Mouse (Mus musculus) ovary, postnatal 10 days (tissue): ENCODE data around the gene Rora.

ENCODE experiments used
- DNase-seq: peaks from one replicate; pipeline ENCODE4 v3.0.0; 2022; ENCODE audit warnings: low spot score

The Rora gene

DNA sequence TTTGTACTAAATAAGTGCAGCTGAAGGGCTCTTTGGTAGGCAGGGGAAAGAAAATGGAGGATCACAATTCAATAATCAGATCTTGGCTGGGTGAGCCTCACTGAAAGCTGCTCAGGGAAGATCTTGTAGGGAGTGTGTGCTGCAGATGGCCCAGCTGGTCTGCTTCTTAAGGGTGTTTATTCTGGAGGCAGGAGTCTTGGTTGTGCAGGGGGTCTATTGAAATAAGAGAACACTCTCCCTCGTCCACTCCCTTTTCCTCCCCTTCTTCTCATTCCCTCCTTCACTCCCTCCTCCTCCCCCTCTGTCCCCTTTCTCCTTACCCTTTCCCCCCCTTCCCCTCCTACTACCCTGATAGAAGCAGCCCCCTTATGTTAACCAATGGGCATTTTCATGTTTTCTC lies 167.8 kb downstream of the Rora start:
- no peak for DNase-seq

DNA sequence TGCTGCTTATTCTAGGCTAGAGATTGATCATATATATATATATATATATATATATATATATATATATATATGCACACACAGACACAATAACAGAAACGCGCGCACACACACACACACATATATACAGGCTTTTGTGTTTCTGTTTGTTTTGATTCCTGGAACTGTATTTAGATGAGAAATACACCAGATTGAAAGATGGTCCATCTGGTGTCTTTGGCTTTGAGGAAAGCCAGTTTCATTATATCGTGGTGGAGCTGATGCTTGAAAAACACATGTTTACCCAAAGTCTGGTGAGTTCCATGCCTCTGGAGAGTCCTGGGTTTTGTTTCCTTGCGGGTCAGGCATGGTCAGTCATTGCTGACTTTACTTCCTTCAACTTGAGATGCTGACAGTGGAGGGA lies 169.7 kb downstream of the Rora start:
- DNase-seq, result no peak

DNA sequence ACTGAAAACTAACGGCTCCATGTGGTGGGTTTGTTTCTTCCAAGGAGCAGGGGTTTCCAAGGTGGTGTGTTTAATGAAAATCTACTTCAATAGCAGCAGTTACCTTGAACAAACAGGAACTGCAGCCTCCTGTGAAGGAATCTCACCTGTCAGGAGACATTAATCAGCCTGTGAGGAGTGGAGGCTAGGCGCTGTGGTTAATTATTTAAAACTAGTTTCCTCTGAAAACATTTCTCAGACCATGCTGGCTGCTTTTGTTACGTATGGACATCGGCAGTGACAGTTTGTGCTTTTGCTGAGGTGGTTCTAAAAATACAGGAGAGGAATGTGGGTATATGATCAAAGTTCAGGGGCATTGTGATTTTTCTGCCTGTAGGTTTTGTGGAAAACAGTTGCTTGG lies 171.5 kb downstream of the Rora start:
- DNase-seq, result no peak

DNA sequence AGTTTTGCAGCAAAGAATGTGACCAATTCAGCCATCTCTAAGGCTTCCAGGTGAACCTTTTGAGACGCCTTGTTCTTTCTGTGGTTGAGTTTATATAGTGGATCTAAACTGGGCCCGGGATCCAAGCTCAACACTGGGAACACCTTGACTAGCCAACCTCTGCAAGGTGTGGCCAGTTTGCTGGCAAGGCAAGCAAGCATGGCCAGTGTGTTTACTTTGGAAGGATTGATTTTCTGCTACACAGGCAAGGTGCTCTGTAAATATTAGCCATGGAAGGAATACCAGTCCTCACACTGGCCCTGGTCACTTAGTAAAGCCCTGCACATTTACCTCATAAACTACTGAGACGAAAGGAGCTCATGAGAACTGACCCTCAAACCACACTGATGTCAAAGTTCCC lies 172.3 kb downstream of the Rora start:
- no peak for DNase-seq

DNA sequence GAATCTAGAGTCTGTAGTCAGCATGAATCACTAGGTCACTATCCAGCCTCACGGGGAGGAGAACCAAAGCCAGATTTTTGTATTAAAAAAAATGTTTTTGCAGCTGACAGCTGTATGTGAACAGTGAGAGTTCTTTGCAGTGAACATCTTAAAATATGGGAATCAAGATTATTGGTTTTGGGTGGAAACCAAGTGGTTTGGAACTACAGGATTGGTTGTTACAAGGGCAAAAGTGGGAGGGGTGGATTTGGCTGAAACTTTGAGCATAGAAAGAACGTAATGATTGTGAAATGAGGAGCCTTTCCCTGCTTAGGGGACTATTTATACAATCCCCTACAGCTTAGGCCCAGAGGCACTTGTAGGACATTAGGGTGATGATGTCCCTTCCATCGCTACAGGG lies 173.9 kb downstream of the Rora start:
- DNase-seq, result no peak

DNA sequence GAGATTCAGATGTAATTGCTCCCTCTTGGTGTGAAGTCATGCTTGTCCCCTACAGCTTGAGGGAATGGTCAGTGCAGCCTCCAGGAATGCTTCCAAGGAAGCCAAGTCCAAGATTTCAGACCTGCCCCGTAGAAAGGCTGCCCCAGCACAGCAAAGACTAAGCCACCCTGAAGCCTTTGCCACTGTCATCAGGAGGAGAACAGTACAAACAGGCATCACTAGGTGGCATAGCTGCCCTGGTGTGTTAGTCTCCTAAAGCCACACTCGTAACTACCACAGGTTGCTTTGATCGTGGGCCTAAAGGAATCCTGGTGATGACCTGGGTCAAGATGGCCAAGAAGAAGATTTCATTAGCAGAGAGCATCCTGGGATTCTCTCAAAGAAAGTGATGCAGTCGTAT lies 176.3 kb downstream of the Rora start:
- no peak for DNase-seq

DNA sequence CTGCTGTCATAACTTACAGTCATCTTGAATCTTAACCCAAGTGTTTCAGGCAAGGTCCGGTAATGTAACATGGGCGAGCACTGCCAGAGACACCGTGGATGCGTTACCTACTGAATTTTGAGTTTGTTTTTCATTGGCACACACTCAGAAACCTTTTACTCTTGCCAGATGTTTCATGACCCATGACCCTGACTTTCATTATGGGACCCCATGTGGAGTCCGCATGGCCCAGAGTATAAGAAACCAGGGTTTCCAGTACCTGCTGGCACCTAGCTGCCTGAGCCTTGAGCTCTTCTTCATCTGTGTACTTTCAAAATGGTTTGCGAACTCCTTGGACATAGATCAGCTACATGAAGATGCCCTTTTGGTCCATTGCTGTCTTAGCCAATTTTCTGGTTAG lies 179.7 kb downstream of the Rora start:
- DNase-seq, result no peak

DNA sequence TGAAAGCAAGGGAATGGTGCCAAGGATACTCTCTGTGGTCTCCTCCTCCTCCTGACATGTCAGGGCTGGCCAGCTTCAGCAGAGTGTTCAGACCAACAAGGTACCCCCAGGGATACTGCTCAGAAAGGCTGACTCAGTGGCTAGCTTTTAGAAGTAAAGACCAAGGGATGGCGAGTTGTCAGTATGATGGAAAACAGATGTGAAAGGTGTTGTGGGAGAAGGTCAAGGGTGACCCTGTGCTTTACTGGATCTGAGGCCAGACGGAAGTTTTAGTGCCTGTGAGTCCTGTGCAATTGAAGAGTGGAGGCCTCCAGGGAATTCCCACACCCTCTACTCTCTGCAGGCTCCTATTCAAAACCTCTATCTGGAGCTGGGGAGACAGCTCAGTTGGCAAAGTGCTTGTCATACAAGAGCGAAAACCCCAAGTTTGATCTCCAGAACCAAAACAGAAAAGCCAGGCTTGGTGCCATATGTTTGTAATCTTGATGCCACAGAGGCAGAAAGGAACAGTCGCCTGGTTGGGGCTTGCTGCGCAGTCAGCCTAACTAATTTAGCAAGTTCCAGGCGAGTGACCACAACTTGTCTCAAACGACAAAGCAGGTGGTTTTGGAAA lies 181.6 kb downstream of the Rora start:
- no peak for DNase-seq

DNA sequence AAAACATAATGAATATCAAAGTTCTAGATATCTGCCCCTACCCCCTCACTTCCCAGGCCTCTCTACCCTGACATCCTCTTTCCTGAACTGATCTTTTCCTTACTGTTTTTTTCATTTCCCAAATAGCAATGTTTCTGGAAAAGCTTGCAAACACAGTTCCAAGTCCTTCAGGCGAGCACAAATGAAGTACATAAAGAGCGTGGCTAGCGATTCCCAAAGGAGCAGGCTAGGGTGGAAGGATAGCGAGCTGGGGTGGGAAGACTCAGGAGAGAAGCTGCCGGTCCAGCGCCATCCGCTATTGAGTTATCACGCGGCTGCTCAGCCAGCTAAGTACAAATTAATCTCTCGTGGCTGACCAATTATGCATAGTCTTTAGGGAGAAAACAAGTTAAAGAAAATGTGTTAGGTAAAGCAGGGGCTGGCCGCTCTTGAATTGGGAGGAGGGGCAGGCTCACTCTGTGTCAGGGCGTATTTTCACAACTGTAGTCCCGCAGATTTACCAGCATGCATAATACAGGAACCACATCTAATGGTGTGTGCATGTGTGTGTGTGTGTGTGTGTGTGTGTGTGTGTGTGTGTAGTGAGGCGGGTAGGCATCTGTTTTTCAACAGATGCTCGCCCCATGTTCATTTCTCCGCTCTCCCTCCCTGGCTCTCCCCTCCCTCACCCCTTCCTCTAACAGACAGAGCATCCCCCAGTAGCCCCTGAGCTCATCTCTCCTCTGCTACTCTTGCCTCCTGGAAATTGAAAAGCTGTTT lies 188.7 kb downstream of the Rora start:
- no peak for DNase-seq

DNA sequence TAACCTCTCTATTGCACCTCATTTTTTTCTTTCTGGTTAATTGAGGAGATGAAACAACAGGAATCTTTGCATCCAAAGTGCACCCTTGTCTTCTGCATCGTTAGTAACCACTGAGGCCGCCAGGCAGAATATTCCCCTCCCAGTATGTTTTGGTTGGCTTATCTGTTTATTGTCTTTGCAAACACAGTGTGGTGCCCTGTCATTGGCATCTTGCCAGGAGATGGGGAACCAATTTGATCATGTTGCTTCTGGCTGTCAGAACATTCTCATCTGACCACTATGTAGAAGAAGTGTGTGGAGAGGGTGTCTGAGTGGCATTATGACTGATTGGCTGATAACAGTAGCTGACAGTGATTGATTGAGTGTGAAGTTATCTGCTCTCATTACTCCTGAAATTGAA lies 192.0 kb downstream of the Rora start:
- no peak for DNase-seq

DNA sequence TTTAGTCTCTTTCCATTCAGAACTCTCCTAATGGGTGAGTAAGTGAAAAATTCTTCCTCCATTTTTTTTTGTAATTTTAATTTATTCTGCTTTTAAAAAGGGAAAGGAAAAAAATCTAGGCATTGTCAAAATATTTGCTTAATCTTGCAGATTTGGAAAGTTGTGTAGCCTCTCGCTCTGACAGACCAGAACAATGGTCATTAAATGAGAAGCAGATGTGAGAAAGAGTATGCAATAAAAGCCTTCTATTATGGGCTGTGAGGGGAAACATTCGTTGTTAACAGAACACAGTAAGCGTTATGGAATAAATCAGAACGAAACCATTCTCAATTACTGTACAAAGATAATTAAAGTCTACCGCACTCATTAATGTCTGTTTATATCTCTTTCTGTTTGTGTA lies 196.7 kb downstream of the Rora start:
- DNase-seq, result no peak

DNA sequence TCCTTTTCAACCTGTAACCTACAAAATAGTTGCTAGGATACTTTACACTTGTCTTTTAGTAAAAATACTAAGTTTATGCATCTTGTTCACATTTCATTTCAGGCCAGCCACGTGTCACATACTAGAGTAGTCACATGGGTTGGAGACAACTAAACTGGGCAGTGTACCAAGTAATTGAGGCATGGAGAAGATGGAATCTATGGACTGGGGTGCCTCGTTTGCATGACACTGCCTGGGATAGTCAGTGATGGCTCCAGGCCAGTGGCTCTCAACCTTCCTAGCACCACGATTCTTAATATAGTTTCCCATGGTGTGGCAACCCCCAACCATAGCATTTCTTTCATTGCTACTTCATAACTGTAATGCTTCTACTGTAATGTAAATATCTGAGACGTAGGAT lies 198.6 kb downstream of the Rora start:
- no peak for DNase-seq

DNA sequence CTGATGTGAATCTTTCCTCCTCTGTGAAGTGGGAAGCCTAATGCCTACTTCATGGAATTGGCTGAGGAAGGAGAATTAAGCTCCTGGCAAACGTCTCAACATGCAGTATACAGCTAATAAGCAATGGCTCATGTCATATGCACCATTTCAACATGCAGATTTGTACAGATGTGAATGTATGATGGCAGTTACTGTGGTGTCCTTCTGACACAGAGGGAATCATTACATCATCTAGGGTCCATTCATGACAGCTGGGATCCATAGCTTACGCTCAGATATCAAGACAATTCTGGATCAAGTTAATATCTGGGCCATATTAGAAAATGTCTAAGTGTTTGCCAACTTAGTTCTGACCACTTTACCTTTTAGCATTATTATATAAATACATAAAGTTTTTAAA lies 199.3 kb downstream of the Rora start:
- no peak for DNase-seq

DNA sequence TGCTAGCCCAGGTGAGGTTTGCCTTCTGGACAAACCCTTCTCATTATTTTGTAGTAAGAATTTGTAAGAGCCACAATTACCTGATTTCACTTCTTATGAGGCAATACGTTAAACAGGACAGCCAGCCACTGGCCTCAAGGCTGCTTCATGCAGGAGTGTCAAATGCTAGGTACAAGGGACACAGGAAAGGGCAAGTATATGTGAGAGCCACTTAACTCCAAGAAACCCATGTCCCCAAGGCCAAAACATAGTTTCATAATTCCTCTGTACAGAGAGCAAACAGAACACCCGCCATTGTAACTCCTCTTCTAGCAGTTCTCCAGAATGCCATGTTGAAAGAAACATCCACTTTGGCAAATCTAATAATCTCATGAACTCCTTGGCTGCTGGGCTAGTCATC lies 205.9 kb downstream of the Rora start:
- no peak for DNase-seq

DNA sequence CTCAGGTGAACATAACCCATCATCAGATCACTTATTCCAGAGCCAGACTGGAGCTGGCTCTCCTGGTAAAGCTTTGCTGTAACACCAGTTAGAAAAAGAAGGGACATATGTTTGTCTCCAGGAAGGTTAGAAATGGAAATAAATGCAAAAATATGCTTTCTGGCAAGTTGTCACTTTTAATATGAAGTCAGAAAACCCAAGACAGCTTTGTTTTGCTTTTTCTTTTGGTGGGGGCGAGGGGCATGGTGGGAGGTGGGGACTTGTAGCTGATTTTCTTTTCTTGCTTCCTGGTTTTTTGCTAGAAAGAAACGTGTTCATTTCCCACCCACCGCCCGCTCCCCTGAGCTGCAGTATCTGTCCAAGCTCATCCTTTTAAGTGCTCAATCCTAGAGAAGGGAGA lies 212.7 kb downstream of the Rora start:
- no peak for DNase-seq

DNA sequence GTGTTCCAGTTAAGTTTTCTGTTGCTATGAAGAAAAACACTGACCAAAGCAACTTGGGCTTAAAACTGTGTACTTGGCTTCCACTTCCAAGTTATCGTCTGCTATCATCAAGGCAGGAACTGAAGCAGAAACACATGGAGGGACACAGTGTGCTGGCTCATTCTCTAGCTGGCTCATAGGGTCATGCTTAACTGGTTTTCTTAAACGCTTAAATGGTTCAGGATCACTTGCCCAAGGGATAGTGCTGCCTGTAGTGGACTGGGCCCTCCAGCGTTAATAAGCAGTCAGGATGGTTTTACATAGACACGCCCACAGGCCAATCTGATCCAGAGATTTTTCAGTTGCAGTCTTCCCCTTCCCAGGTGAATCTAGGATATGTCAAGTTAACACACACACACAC lies 220.3 kb downstream of the Rora start:
- no peak for DNase-seq

DNA sequence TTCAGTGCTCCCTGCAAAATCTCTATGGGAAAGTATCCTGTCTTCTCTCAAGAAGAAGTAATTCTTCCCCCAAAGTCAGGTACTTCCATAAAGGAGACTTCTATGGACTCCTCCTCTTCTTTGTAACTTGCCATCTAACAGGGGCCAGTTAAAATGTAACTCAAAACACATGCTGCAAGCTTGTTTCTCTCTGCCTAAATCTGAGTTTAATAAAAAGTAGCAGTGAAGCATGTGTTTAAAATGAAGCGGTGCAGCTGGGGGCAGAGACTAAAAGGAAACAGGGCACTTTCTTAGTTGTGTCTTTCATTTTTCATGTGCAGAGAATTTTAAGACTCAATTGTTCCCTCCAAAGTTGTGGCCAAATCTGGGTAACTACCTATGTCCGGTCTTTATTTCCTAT lies 221.0 kb downstream of the Rora start:
- DNase-seq, result no peak

DNA sequence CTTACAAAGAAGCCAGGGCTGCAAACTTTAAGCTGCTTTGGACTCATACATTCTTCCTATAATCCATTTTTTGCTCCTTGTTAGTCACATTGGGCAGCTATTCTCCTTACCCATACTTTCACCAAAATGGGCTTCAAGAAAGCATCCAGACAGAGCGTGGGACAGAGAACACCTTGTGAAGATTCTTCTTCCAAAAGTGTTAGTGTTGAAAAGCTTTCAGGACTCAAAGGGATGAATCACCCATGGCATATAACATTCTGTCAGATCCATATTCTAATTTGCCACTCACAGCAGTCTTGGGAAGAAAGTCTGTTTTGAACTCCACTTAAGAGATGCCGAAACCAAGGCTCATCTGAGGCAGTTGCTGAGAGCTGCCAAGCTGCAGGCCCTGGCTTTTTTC lies 222.2 kb downstream of the Rora start:
- DNase-seq, result no peak

DNA sequence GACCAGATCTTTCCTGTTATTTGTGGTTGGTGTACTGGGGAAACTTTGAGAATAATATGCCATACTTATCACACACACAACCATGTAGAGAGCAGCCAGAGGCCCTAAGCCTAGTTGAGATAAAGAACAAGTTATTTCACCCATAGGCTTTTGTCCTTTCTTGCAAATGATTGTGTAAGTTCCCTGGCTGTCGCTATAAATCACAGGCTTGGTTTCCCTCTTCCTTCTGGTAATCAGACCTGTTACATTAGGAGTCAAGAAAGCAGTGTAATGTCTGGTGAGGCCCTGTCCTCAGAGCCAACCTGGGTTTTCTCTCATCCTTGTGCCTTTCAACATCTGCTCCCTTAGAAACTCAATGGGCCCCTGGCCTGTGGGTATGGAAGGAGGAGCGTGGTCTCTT lies 222.7 kb downstream of the Rora start:
- DNase-seq, result no peak

DNA sequence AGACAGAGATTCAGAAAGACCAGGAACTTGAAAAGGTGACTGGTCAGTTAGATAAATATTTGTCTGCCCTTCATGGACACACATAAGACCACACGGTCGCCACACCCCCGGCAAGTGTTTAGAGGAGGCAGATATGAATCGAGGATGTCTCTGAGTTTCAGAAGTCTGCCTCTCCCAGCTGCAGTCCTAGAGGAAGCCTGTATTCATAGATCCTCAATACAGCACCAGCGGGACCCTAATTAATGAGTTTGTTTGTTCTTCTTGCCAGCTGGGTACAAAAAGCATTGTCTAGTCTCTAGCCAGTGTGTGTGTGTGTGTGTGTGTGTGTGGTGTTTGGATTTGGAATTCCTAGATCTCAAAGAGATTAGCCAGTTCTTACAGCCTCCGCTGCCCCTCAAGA lies 228.3 kb downstream of the Rora start:
- no peak for DNase-seq

DNA sequence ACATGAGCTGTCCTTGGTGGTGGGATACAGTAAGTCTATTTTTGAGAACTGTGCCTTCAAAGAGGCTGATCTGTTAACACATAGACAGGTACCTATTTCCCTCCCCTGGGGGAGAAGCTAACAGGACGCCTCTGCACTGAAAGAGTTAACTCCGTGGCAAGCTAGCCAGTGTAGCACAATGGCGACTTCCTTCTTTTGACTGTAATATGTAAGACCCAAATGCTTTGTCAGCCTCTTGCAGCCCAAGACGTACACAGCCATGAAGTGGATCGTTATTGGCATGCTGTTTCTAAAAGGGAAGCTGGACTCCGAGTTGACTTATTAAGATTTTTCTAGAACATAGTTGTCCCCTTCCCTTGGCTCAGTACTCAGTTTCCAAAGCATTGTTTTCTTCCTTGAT lies 229.4 kb downstream of the Rora start:
- no peak for DNase-seq

DNA sequence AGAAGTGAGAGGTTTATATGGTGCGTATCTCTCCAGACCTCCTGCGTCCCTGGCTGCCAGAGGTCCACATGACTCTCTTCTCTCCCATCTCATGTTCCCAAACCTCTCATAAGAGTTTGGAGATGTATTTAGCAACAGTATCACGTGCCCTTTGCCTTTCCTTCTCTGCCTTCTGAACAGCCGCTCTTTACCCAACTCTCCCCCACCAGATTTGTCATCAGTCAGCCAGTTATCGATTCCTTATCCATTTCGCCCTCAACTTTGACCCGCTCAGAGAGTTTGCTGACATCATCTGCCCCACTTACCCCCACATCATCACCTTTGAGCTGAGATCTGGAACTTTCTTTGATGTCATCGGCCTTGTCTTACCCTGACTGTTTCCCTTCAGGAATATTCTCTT lies 230.1 kb downstream of the Rora start:
- no peak for DNase-seq

DNA sequence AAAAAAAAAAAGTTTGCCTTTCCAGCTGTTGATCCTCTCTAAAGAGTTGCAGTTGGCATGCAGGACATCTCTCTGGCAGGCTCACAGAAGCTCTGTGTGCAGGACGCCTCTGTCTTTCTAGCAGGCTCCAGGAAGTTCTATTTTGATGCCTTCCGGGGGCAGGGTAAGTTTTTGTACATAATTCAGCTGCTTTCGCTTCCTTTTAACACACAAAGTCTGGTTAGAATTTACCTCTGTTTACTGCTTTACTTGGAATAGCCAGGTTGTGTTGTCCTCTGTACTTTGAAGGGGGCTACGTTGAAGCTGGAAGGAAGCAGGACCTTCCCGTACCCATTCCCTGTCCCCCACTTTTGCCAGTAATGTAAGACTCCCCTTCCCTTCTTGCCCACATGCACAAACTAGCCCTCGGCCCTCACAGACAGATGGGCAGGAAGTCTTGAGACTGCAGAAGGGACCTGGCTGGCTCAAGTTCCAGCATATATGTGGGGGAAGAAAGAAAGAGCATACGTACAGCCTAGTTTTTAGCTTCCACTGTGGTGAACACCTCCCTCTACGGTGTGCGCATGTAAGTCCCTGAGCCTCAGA lies 231.0 kb downstream of the Rora start:
- no peak for DNase-seq

DNA sequence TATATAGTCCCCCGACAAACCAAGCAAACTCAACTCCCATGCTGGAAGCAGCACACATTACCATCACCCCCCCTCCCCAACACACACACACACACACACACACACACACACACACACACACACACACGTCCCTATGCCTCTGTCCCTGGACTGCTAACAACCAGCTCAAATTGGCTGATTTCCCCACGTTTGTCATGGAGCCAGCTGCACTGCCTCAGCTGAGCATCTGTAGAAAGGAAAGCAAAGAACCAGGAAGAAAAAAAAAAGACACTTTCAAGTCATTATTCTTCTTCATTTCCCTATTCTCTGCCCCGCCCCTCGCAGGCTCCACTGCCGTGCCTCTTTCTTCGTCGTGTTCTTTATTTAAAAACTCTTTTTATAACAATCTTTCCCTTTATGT lies 235.1 kb downstream of the Rora start:
- DNase-seq, result peak; percentile 23
